Mouse (Mus musculus) frontal cortex, adult (tissue): ENCODE results near the gene Olfr930.

ENCODE experiments used
- ATAC-seq: cut with Nextera tagmentation; 2 replicates; pipeline ENCODE4 v1.9.2; 2017; ENCODE audit warnings: mild to moderate bottlenecking, moderate library complexity, mixed read lengths; ENCODE audit not compliant: low TSS enrichment

Gene Olfr930

GRCm38 (mm10) chr9:38929509-38929908 is at the start of gene Olfr930:
Gene Olfr930 (plus strand): TSS chr9:38929809.
- no peak for ATAC-seq

DNA sequence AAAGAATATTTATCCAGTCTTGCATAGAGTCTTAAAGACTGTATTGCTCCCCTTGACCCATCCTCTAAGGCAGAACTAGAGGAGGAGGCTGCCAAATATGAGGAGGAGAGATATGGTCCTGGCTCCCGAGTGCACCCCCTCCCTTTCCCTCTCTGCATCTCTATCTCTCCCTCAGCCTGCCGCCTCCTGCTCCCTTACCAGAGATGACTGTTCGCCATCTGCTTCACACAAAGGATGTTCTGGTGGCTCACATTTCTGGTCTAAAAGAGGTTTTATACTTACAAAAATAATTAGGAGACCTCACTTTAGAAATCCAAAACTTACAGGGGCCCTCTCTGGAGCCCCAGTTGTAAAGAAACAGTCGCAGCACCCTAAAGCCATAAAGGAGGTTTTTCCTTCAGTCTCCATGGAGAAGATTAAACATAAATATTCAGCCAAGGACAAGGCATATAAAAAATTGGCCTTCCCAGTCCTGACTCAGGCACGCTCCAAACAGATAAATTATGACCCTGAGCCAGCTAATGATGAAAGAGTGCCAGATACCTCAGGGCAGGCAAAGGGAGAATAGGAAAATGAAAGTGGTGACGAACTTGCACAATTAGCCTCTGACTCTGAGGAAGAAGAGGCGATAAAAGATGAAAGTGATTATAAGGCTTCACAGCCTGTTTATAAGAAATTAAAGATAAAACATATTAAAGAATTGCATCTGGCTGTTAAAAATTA is 24.0 kb downstream of the Olfr930 start:
- peak; percentile 95 for ATAC-seq

DNA sequence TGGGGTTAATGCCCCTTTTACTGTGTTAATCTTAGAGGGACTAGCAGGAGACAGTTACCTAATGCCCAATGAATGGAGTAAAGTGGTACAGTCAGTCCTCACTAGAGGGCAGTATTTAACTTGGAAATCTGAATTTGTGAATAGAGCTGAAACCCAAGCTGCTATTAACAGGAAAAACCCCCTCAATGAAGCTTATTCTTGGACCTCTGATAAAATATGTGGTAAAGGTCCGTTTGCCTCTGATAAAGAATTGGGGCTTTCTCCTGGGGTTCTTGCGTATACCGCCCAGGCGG is 24.5 kb downstream of the Olfr930 start:
- ATAC-seq, result no peak

GRCm38 (mm10) chr9:38972013-38972412 is 42.4 kb downstream of the Olfr930 start, which contains the start of gene Olfr933:
Gene Olfr933 (plus strand): TSS chr9:38972313.
- ATAC-seq, result no peak
